Mouse (Mus musculus) cerebellum, adult 2 months (tissue): ENCODE results near the gene Nub1. TPM values are rescaled to one million over a fixed set of nuclear protein-coding genes. Genes with fewer than 3 reads are reported as not detected.

Experiments
- DNase-seq, 2 experiments: peaks; one replicate each; pipeline ENCODE4 v3.0.0; 2021
- H3K27ac ChIP-seq: fragments of 200-500 bp; 2 replicates; pipeline ENCODE4 v1.5.1; 2012; ENCODE audit warnings: low read length, control low read depth, inconsistent platforms; ENCODE audit not compliant: insufficient read depth
- H3K27me3 ChIP-seq: fragments of 200-500 bp; 2 replicates; pipeline ENCODE4 v1.6.1; 2012; ENCODE audit warnings: inconsistent platforms, mild to moderate bottlenecking, low read length, moderate library complexity; ENCODE audit not compliant: control insufficient read depth, insufficient read depth
- H3K4me1 ChIP-seq: fragments of 200-500 bp; 2 replicates; pipeline ENCODE4 v1.6.1; 2011; ENCODE audit warnings: low read length; ENCODE audit not compliant: control insufficient read depth, insufficient read depth
- H3K4me3 ChIP-seq: fragments of 200-500 bp; replicated peaks from 2 replicates; pipeline ENCODE3; 2011; ENCODE audit warnings: mild to moderate bottlenecking, low read depth, low read length, control low read depth; ENCODE audit not compliant: insufficient read depth
- CTCF ChIP-seq: fragments of 200-500 bp; IDR thresholded peaks from 2 replicates; pipeline ENCODE4 v1.5.1; 2011; ENCODE audit warnings: low read depth, mild to moderate bottlenecking, control low read depth, low read length, moderate library complexity, borderline replicate concordance; ENCODE audit not compliant: insufficient read depth
- POLR2A ChIP-seq: fragments of 200-500 bp; IDR thresholded peaks from 2 replicates; pipeline ENCODE4 v1.6.1; 2011; ENCODE audit warnings: low read length, control low read depth, borderline replicate concordance; ENCODE audit not compliant: insufficient read depth
- WGBS: fragments of 180-500 bp; shearing (Covaris S2); methylation state at CpG from one replicate; pipeline ENCODE4 v1.1.7; 2018; 5-methylcytosine and 5-hydroxymethylcytosine counted together
- polyA plus RNA-seq: library from polyadenylated mRNA; depleted of rRNA; stranded (reverse); fragments of >200 nt; gene quantifications from 2 replicates; pipeline ENCODE4 v1.2.3, GENCODE M21; 2012

Nub1 gene
- polyA plus RNA-seq, 1 experiment, result 80.4 TPM

DNA sequence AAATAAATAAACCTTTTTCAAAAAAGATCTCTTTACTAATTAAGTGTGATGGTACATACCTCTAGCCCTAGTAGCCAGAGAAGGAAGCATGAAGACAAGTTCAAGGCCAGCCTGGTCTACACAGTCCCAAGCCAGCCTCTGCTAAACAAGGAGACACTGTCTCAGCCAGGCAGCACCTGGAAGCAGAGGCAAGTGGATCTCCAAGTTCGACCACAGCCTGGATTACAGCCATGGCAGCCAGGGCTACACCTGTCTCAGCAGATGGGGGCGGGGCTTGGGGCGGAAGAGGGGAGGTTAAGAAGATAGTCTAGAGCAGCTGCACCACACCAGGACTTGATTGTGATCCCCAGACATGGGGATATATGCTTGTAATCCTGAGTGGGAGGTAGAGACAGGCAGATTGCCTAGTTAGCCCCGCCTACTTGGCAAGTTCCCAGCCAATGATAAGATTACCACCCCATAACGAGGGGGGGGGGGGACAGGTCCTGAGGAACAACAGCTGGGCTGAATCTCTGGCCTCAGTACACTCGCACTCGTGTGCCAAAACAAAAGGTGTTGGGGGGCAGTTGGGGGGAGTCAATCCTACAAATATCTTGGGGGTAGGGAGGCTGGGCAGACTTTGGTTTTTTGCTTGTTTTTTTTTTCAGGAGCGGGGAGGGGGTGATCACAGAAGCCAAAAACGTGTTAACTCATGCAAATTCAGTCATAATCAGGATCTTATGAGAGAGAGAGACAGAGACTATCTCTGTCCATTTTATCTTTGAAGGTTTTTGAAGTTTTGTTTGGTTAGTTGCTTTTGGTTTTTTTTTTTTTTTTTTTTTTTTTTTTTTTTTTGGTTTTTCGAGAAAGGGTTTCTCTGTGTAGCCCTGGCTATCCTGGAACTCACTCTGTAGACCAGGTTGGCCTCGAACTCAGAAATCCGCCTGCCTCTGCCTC lies 41.8 kb downstream of the Nub1 start:
- DNase-seq, result no peak
- Histone ChIP-seq H3K27ac (no peak overlapping the region), H3K4me1 (no peaks in the 10 kb centered on the region), H3K4me3 (no peak overlapping the region), H3K27me3 (peaks cover 8% of the 10 kb centered on the region; the same call in 1 of the 2 replicates)
- TF ChIP-seq CTCF (no peak), POLR2A (no peak)
- 48% methylated on average over 12 of the region's 12 CpGs for WGBS

DNA sequence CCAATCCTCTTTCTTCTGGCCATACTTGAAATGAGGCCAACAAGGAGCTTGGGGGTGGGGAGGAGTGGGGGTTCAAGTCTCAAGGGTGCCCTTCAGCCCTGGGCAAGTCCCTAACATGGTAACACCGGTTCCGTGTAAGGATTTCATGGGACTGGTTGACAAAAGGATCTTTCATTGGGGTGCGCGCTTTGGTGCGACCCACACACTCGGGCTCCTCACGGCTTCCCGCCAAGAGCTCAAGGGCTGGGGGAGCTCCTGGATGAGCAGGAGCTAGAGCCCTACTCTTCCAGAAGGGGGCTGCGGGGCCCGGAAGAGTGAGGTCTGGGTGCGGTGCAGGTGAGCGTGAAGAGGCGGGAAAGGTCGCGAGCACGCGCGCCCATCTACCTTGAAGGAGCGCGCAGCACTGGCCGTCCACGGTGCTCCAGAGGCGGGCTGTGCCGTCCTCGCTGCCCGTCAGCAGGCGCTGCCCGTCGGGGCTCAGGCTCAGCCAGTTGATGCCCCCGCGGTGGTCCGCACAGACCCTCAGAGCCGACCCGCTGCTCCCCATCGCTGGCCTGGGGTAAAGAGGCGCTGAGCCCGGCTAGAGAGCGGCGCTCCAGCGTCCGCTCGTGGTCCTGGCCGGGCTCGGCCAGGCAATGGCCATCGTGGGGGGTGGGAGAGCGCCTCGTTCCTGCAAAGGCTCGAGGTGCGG lies 44.6 kb downstream of the Nub1 start:
- Histone ChIP-seq H3K27me3 (peaks cover 8% of the 10 kb centered on the region; the same call in 1 of the 2 replicates), H3K4me1 (no peaks in the 10 kb centered on the region), H3K4me3 (no peak overlapping the region), H3K27ac (no peak overlapping the region)
- DNase-seq, result no peak
- TF ChIP-seq POLR2A (no peak), CTCF (no peak)
- 2% methylated on average over 49 of the region's 49 CpGs for WGBS

DNA sequence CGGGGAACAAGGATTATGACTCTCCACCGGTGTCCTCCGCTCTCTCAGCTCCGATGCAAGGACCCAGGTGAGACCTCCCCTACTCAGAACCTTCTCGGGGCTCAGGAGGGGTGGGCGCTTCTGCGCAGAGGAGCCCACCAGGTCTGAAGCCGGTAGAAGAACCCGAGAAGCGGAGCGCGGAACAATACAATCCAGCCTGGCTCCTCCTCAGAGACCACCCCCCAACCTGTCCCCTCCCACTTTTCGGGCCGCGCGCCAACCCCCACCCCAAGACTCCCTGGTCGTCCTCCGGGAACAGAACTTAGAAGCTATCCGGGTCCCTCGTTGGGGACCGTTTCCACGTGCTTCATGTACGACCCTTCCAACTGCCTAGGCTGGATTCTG lies 45.1 kb downstream of the Nub1 start, which contains the start of gene Wdr86:
Gene Wdr86, minus strand, starts transcription at position 240 of the 384 bp plus-strand sequence.
- no peaks in the 10 kb centered on the region for H3K4me1 ChIP-seq
- H3K27ac ChIP-seq, result no peak within 1 kb of the TSS
- H3K27me3 ChIP-seq, result peaks cover 8% of the 10 kb centered on the region; the same call in 1 of the 2 replicates
- H3K4me3 ChIP-seq, result no peak within 1 kb of the TSS
- TF ChIP-seq POLR2A, result no peak
- no peak for TF ChIP-seq CTCF
- WGBS, result 2% methylated on average over 23 of the region's 23 CpGs
- DNase-seq, result no peak

DNA sequence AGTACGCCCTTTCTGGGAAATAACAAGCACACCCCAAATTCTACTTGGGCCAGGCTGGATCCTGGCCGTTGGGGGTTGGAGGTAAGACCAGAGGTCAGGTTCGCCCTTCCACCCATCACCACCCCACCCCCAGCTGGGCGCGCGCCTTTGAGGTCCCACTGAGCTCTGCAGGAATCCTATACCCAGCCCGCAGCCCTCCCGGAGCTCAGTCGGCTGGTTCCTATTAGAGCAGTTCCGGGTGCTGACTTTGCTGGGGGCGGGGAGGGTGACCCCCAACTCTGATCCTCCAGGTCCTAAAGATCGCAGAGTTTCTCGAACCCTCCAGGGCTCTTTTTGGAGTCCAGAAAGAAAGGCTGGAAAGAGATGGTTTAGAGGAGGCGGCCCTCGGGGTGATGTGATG lies 45.7 kb downstream of the Nub1 start:
- TF ChIP-seq POLR2A (no peak), CTCF (no peak)
- H3K4me1 ChIP-seq, result no peaks in the 10 kb centered on the region
- no peak overlapping the region for H3K4me3 ChIP-seq
- H3K27me3 ChIP-seq, result peaks cover 8% of the 10 kb centered on the region; the same call in 1 of the 2 replicates
- DNase-seq, result no peak
- H3K27ac ChIP-seq, result no peak overlapping the region
- 9% methylated on average over 15 of the region's 15 CpGs for WGBS

DNA sequence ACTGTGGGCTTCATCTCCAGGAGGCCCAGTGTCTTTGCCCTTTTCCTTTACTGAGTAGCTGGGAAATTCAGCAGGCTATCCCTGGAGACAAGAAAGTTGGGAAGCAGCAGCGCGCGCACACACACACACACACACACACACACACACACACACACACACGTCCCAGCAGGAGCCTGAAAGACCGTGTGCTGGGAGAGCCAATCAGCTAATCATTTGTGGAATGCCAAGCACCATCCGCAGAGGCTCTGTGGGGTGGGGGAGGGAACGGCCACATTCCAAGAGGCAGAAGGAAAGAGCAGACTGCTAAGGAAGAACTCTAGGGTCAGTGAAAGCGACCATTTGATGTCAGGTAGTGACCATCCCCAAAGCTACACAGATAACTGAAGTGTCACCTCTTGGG lies 47.8 kb downstream of the Nub1 start:
- Histone ChIP-seq H3K27ac (no peak overlapping the region), H3K27me3 (peaks cover 8% of the 10 kb centered on the region; the same call in 1 of the 2 replicates), H3K4me1 (no peaks in the 10 kb centered on the region), H3K4me3 (no peak overlapping the region)
- 17% methylated on average over 8 of the region's 8 CpGs for WGBS
- DNase-seq, result no peak
- TF ChIP-seq CTCF (no peak), POLR2A (no peak)

DNA sequence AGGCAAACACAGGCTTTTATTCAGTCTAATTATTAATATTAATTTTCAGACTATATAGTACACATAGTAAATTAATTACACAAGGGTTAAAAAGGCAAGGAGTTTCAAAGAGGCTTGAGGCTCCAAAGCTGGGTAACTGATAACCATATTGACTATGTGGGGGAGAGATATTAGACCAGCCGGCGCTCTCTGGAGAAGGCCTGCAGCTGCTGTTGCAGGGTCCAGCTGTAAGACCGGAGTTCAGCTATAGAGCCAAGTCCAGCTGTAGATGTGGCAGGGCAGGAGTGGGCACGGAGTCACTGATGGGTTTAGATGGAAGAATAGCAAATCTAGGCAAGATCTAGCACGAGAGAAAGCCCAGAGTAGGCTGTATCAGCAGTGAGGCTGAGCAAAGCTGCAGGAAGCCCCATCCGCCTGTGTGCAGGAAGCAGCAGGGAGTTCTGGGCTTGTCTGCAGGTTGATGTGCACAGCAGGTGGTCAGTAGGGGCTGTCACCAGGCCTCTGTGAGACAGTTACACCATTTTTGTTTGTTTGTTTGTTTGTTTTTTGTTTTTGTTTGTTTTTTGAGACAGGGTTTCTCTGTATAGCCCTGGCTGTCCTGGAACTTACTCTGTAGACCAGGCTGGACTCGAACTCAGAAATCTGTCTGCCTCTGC lies 48.6 kb downstream of the Nub1 start:
- Histone ChIP-seq H3K4me3 (no peak overlapping the region), H3K27ac (no peak overlapping the region), H3K27me3 (peaks cover 8% of the 10 kb centered on the region; the same call in 1 of the 2 replicates), H3K4me1 (no peaks in the 10 kb centered on the region)
- TF ChIP-seq POLR2A (no peak), CTCF (no peak)
- 67% methylated on average over 7 of the region's 7 CpGs for WGBS
- DNase-seq, result no peak

DNA sequence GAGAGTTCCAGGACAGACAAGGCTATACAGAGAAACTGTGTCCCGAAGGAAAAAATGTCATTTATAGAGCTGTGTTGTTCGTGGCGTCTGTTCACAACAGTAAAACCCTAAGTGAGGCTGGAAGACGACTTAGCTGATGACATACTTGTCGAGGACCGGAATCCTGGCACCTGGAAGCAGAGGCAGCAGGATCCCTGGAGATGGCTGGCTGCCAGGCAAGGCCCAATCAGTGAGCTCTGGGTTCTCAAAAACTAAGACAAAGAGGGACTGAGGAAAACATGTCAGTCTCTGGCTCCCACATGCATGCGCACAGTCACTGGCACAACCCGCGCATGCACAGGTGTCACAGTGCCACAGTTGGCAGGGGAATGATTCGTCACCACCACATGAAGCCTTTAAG lies 52.3 kb downstream of the Nub1 start:
- no peak for DNase-seq
- Histone ChIP-seq H3K4me1 (no peaks in the 10 kb centered on the region), H3K27ac (no peak overlapping the region), H3K4me3 (no peak overlapping the region), H3K27me3 (no peaks in the 10 kb centered on the region)
- 56% methylated on average over 10 of the region's 10 CpGs for WGBS
- no peak for TF ChIP-seq CTCF
- no peak for TF ChIP-seq POLR2A
